Mouse (Mus musculus) liver, embryonic 14.5 days (tissue): ENCODE results near the gene 4930568D16Rik. TPM values are rescaled to one million over a fixed set of nuclear protein-coding genes. Genes with fewer than 3 reads are reported as not detected.

Experiments used
- ATAC-seq: fragments of 200-750 bp; cut with Nextera tagmentation; 2 replicates; pipeline ENCODE4 v1.8.0; 2017; ENCODE audit warnings: moderate number of reproducible peaks, mild to moderate bottlenecking, moderate library complexity; ENCODE audit not compliant: insufficient read depth
- DNase-seq, 3 experiments: peaks; one replicate each; pipeline ENCODE4 v3.0.0-alpha.2; 2012 to 2013; ENCODE audit warnings: low read depth in 3 of 3, low spot score in 3 of 3
- H3K27ac ChIP-seq: fragments of 300-500 bp; sonication (generic); 2 replicates; pipeline ENCODE4 v1.5.1; 2014; ENCODE audit warnings: moderate library complexity, mild to moderate bottlenecking, control low read depth, inconsistent platforms
- H3K27me3 ChIP-seq: fragments of 300-500 bp; sonication (generic); 2 replicates; pipeline ENCODE4 v1.6.1; 2014; ENCODE audit warnings: mild to moderate bottlenecking, low read length, moderate library complexity; ENCODE audit not compliant: control insufficient read depth, insufficient read depth
- H3K36me3 ChIP-seq: fragments of 300-500 bp; sonication (generic); replicated peaks from 2 replicates; pipeline ENCODE4 v1.6.1; 2014; ENCODE audit warnings: low read depth; ENCODE audit not compliant: control insufficient read depth, insufficient read depth
- H3K4me1 ChIP-seq, 2 experiments: fragments of 200-500 bp in 1 of 2; fragments of 300-500 bp in 1 of 2; sonication (generic) in 1 of 2; replicated peaks; 2 replicates each; pipeline ENCODE4 v1.6.1; 2012 to 2014; ENCODE audit warnings: antibody characterized with exemption in 1 of 2, inconsistent platforms in 1 of 2, low read length in 1 of 2; ENCODE audit not compliant: control insufficient read depth in 2 of 2, insufficient read depth in 2 of 2
- H3K4me2 ChIP-seq: fragments of 300-500 bp; sonication (generic); 2 replicates; pipeline ENCODE4 v1.6.1; 2014; ENCODE audit warnings: low read depth, mild to moderate bottlenecking, control low read depth, moderate library complexity
- H3K4me3 ChIP-seq, 2 experiments: fragments of 200-500 bp in 1 of 2; fragments of 300-500 bp in 1 of 2; sonication (generic) in 1 of 2; 2 replicates each; pipeline ENCODE4 v1.5.1; 2012 to 2014; ENCODE audit warnings: low read depth in 2 of 2, low read length in 2 of 2, mild to moderate bottlenecking in 2 of 2, control low read depth in 1 of 2, inconsistent platforms in 1 of 2, moderate library complexity in 1 of 2; ENCODE audit not compliant: insufficient read depth in 1 of 2
- H3K9ac ChIP-seq: fragments of 300-500 bp; sonication (generic); replicated peaks from 2 replicates; pipeline ENCODE4 v1.6.1; 2014; ENCODE audit warnings: mild to moderate bottlenecking, control low read depth, moderate library complexity
- H3K9me3 ChIP-seq: fragments of 300-500 bp; sonication (generic); 2 replicates; pipeline ENCODE4 v1.6.1; 2016; ENCODE audit warnings: low read length, mixed read lengths; ENCODE audit not compliant: control insufficient read depth
- CTCF ChIP-seq: IDR thresholded peaks from 2 replicates; pipeline ENCODE4 v1.5.1; 2016; ENCODE audit warnings: antibody characterized with exemption, low read depth, control low read depth
- EP300 ChIP-seq: IDR thresholded peaks from 2 replicates; pipeline ENCODE4 v1.6.1; 2016; ENCODE audit warnings: antibody characterized with exemption, low read depth
- WGBS: fragments of 180-500 bp; shearing (Covaris S2); extraction: QIAGEN DNeasy Blood & Tissue Kit; methylation state at CpG from one replicate; pipeline ENCODE4 v1.1.7; 2014; ENCODE audit not compliant: insufficient replicate concordance; 5-methylcytosine and 5-hydroxymethylcytosine counted together
- polyA plus RNA-seq, 2 experiments: library from polyadenylated mRNA; depleted of rRNA in 1 of 2; stranded (reverse) in 1 of 2; unstranded in 1 of 2; fragments of >200 nt; fragmentation: Nextera tagmentation in 1 of 2; extraction: Ambion mirVana in 1 of 2; gene quantifications; 2 replicates each; pipeline versions ENCODE4 v1.2.1 to v1.2.3; 2012 to 2014

The 4930568D16Rik gene
- polyA plus RNA-seq, 2 experiments = not detected

GRCm38 (mm10) chr2:35370686-35371085 lies 3.2 kb upstream of the 4930568D16Rik start:
- no peak for TF ChIP-seq CTCF
- TF ChIP-seq EP300 = no peak
- no peaks in the 10 kb centered on the region for H3K4me1 ChIP-seq
- no peaks in the 10 kb centered on the region for H3K9me3 ChIP-seq
- no peaks in the 10 kb centered on the region for H3K36me3 ChIP-seq
- DNase-seq (no peak), ATAC-seq (no peak)
- no peak overlapping the region for H3K27ac ChIP-seq
- no peak overlapping the region for H3K4me2 ChIP-seq
- no peak overlapping the region for H3K9ac ChIP-seq
- H3K4me3 ChIP-seq = no peak overlapping the region
- H3K27me3 ChIP-seq = no peaks in the 10 kb centered on the region

- Histone ChIP-seq H3K4me1 (peaks cover 0 to 8% of the 10 kb centered on the region in 2 experiments; a peak in 1 of 4 replicates), H3K4me2 (no peak overlapping the region), H3K27ac (no peak overlapping the region), H3K9ac (no peak overlapping the region), H3K36me3 (no peaks in the 10 kb centered on the region), H3K9me3 (no peaks in the 10 kb centered on the region), H3K4me3 (no peak overlapping the region), H3K27me3 (no peaks in the 10 kb centered on the region)
- TF ChIP-seq CTCF = peak; percentile 77
- no peak for TF ChIP-seq EP300
- ATAC-seq (0 out of 2 replicates have a peak, but pooled peaks have one; percentile 31), DNase-seq (peak in 1 of 3 experiments; percentile 41)
- WGBS = 28% methylated on average over 5 of the region's 5 CpGs
Observed at GRCm38 (mm10) chr2:35349184-35349583, 18.3 kb downstream of the 4930568D16Rik start.

- H3K9ac ChIP-seq = no peak overlapping the region
- H3K4me2 ChIP-seq = no peak overlapping the region
- WGBS = 38% methylated on average over 2 of the region's 2 CpGs
- H3K4me1 ChIP-seq = peaks cover 0 to 15% of the 10 kb centered on the region in 2 experiments; a peak in 1 of 4 replicates
- no peak for TF ChIP-seq CTCF
- no peak for TF ChIP-seq EP300
- H3K27ac ChIP-seq = no peak overlapping the region
- H3K4me3 ChIP-seq = no peak overlapping the region
- H3K9me3 ChIP-seq = no peaks in the 10 kb centered on the region
- no peaks in the 10 kb centered on the region for H3K36me3 ChIP-seq
- DNase-seq = no peak
- H3K27me3 ChIP-seq = no peaks in the 10 kb centered on the region
- no peak for ATAC-seq
Observed at GRCm38 (mm10) chr2:35345984-35346383, 21.5 kb downstream of the 4930568D16Rik start.

- H3K36me3 ChIP-seq = no peaks in the 10 kb centered on the region
- no peak overlapping the region for H3K4me3 ChIP-seq
- TF ChIP-seq CTCF (no peak), EP300 (no peak)
- no peak overlapping the region for H3K27ac ChIP-seq
- ATAC-seq (no peak), DNase-seq (no peak)
- H3K4me1 ChIP-seq = peaks cover under 1 to 12% of the 10 kb centered on the region in 2 experiments
- H3K27me3 ChIP-seq = no peaks in the 10 kb centered on the region
- WGBS = 32% methylated on average over 3 of the region's 3 CpGs
- H3K4me2 ChIP-seq = no peak overlapping the region
- no peaks in the 10 kb centered on the region for H3K9me3 ChIP-seq
- no peak overlapping the region for H3K9ac ChIP-seq
Observed at GRCm38 (mm10) chr2:35342605-35343004, 24.9 kb downstream of the 4930568D16Rik start.

- H3K36me3 ChIP-seq = peaks cover 9% of the 10 kb centered on the region
- no peaks in the 10 kb centered on the region for H3K27me3 ChIP-seq
- H3K9me3 ChIP-seq = no peaks in the 10 kb centered on the region
- no peak for ATAC-seq
- H3K9ac ChIP-seq = no peak overlapping the region
- WGBS = 72% methylated on average over 6 of the region's 6 CpGs
- no peak overlapping the region for H3K27ac ChIP-seq
- H3K4me3 ChIP-seq = no peak overlapping the region
- TF ChIP-seq CTCF (no peak), EP300 (no peak)
- H3K4me2 ChIP-seq = no peak overlapping the region
- no peak for DNase-seq
- peaks cover 15 to 18% of the 10 kb centered on the region in 2 experiments for H3K4me1 ChIP-seq
Observed at GRCm38 (mm10) chr2:35338707-35339106, 28.8 kb downstream of the 4930568D16Rik start.
